Mouse (Mus musculus) lung, postnatal 0 days (tissue): Measurements from ENCODE around the gene Tbc1d16. TPM values are rescaled to one million over a fixed set of nuclear protein-coding genes. Genes with fewer than 3 reads are reported as not detected.

Experiments
- ATAC-seq: fragments of 200-750 bp; cut with Nextera tagmentation; 2 replicates; pipeline ENCODE4 v1.8.0; 2017; ENCODE audit warnings: moderate library complexity
- DNase-seq: peaks from one replicate; pipeline ENCODE4 v3.0.0-alpha.2; 2016; ENCODE audit warnings: low spot score
- H3K27ac ChIP-seq: fragments of 300-500 bp; sonication (generic); 2 replicates; pipeline ENCODE4 v1.5.1; 2014; ENCODE audit warnings: antibody characterized with exemption, mild to moderate bottlenecking, low read length, mixed read lengths
- H3K27me3 ChIP-seq: fragments of 300-500 bp; sonication (generic); replicated peaks from 2 replicates; pipeline ENCODE4 v1.6.1; 2014; ENCODE audit warnings: low read length, mixed read lengths; ENCODE audit not compliant: insufficient read depth
- H3K36me3 ChIP-seq: fragments of 300-500 bp; sonication (generic); 2 replicates; pipeline ENCODE4 v1.6.1; 2014; ENCODE audit warnings: low read length, mixed read lengths; ENCODE audit not compliant: insufficient read depth
- H3K4me1 ChIP-seq: fragments of 300-500 bp; sonication (generic); 2 replicates; pipeline ENCODE4 v1.6.1; 2014; ENCODE audit warnings: antibody characterized with exemption, low read depth, low read length, mixed read lengths; ENCODE audit not compliant: insufficient read depth
- H3K4me2 ChIP-seq: fragments of 300-500 bp; sonication (generic); replicated peaks from 2 replicates; pipeline ENCODE4 v1.6.1; 2014; ENCODE audit warnings: low read depth, mild to moderate bottlenecking, low read length, moderate library complexity, mixed read lengths
- H3K4me3 ChIP-seq: fragments of 300-500 bp; sonication (generic); 2 replicates; pipeline ENCODE4 v1.5.1; 2014; ENCODE audit warnings: low read depth, low read length
- H3K9ac ChIP-seq: fragments of 300-500 bp; sonication (generic); replicated peaks from 2 replicates; pipeline ENCODE4 v1.6.1; 2014; ENCODE audit warnings: low read depth, mild to moderate bottlenecking
- H3K9me3 ChIP-seq: fragments of 300-500 bp; sonication (generic); 2 replicates; pipeline ENCODE4 v1.6.1; 2016; ENCODE audit warnings: low read length, mixed read lengths
- CTCF ChIP-seq: IDR thresholded peaks from 2 replicates; pipeline ENCODE4 v1.5.1; 2016; ENCODE audit warnings: antibody characterized with exemption, mild to moderate bottlenecking
- EP300 ChIP-seq: IDR thresholded peaks from 2 replicates; pipeline ENCODE4 v1.6.1; 2016; ENCODE audit warnings: antibody characterized with exemption, mild to moderate bottlenecking, control low read depth
- WGBS: fragments of 180-500 bp; shearing (Covaris S2); extraction: QIAGEN DNeasy Blood & Tissue Kit; methylation state at CpG from one replicate; pipeline ENCODE4 v1.1.7; 2014; 5-methylcytosine and 5-hydroxymethylcytosine counted together
- polyA plus RNA-seq: library from polyadenylated mRNA; unstranded; fragments of >200 nt; fragmentation: Nextera tagmentation; extraction: Ambion mirVana; gene quantifications from 2 replicates; pipeline ENCODE4 v1.2.1, GENCODE M21; 2015

The Tbc1d16 gene
- polyA plus RNA-seq, 1 experiment from 2014 or later, result 11.9 TPM

DNA sequence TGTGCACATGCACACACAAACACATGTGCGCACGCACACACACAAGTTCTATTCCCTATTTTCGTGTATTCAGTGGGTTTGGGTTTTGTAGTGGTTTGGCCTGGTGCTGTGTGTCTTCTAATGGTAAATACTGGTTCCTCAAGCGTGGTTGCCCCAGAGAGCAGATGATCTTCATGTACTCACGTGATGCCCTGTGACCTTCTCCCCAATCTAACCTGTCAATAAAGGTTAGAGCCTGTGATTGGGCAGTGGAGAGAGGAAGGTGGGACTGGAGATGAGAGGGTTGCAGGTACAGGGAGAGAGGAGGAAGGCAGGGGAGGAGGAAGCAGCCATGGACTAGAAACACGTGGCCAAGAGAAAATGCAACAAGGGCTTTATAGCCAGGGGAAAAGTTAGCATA is 10.4 kb downstream of the Tbc1d16 start:
- ATAC-seq, result no peak
- peaks cover 35% of the 10 kb centered on the region for H3K4me1 ChIP-seq
- no peak overlapping the region for H3K27ac ChIP-seq
- H3K27me3 ChIP-seq, result no peaks in the 10 kb centered on the region
- WGBS, result 91% methylated on average over 6 of the region's 6 CpGs
- no peaks in the 10 kb centered on the region for H3K36me3 ChIP-seq
- DNase-seq, result no peak
- no peak for TF ChIP-seq CTCF
- no peak for TF ChIP-seq EP300
- H3K4me2 ChIP-seq, result no peak overlapping the region
- no peaks in the 10 kb centered on the region for H3K9me3 ChIP-seq
- H3K9ac ChIP-seq, result no peak overlapping the region
- H3K4me3 ChIP-seq, result no peak overlapping the region

DNA sequence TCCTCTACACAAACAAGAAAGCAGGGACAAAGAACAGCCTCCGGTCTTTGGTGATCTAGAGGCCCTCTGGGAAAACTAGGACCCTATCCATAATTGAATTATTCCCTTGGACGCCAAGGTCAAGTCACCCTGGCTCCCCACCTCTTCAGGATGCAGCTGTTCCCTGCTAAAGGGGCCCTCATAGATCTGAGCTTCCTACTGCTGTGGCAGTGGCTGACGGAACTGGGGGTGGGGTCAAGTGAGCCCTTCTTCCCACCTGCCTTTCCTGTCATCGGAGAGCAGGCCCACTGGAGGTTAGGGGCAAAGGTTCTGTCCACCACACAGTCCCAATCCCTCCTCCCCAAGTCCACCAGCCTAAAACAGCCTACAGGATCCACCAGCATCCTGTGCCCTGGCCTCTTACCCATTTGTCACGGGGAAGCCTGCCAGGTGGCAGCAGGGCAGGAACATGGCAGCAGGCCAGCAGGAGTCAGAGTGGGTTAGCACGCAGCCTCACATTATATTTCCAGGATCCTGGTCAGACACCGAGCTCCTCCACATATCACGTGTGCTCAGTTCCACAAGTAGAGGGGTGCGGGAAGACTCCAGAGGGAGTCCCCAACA is 12.3 kb downstream of the Tbc1d16 start:
- H3K36me3 ChIP-seq, result no peaks in the 10 kb centered on the region
- no peak for TF ChIP-seq CTCF
- no peak for TF ChIP-seq EP300
- DNase-seq, result peak; percentile 69
- peak; percentile 27 for ATAC-seq
- peak overlapping the region; percentile 58 for H3K4me2 ChIP-seq
- 25% methylated on average over 9 of the region's 9 CpGs for WGBS
- peak overlapping the region; percentile 93 for H3K27ac ChIP-seq
- peaks cover 33% of the 10 kb centered on the region for H3K4me1 ChIP-seq
- H3K9ac ChIP-seq, result no peak overlapping the region; the same call in 1 of the 2 replicates
- H3K4me3 ChIP-seq, result no peak overlapping the region
- no peaks in the 10 kb centered on the region for H3K9me3 ChIP-seq
- no peaks in the 10 kb centered on the region for H3K27me3 ChIP-seq

DNA sequence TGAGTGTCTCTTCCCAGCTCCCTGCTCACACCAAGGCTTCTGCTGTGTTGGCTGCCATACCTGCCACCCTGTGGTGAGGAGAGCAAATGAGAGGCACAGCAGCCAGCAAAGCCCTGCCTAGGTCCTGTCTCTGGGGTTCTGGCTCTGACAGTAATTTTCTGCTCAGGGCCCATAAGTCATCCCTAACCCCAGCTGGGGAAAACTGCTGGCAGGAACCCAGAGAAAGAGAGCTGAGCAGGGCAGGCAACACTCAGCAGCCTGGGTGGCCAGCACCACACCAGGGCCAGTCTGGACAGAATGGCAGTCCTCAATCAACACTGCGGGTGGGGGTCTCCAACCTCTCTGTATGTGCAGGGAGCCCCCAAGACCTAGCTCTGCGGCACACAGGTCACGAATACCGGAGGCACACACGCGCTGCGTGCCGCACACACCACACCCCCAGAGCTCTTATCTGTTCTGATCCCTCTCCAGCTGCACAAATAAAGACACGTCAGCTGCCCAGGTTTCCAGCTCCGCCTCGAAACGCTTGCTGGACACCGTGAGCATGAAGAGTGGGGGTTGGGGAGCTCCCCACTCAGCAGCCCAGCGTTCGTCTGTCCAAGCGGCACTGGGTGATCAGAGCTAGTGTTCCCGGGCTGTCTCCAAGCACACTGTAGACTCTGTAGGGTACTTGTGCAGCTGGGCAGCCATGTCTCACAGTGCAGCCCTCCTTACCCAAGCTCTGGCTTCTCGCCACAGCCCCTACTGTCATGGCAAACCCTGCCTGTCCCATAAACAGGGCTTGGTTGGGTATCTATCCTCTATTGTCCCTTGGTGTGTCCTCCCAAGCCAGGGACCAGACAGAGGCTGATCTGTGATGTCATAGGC is 13.0 kb downstream of the Tbc1d16 start:
- Histone ChIP-seq H3K27me3 (no peaks in the 10 kb centered on the region), H3K27ac (peak overlapping the region; percentile 93), H3K9me3 (no peaks in the 10 kb centered on the region), H3K4me1 (peaks cover 34% of the 10 kb centered on the region), H3K36me3 (no peaks in the 10 kb centered on the region), H3K9ac (peak overlapping the region; percentile 20; the same call in 1 of the 2 replicates), H3K4me3 (peak overlapping the region; percentile 8; the same call in 1 of the 2 replicates), H3K4me2 (peak overlapping the region; percentile 58)
- 1% methylated on average over 18 of the region's 18 CpGs for WGBS
- DNase-seq (peak; percentile 96), ATAC-seq (peak; percentile 90)
- TF ChIP-seq CTCF (peak; percentile 59), EP300 (0 out of 2 replicates have a peak, but pooled peaks have one; percentile 26)

DNA sequence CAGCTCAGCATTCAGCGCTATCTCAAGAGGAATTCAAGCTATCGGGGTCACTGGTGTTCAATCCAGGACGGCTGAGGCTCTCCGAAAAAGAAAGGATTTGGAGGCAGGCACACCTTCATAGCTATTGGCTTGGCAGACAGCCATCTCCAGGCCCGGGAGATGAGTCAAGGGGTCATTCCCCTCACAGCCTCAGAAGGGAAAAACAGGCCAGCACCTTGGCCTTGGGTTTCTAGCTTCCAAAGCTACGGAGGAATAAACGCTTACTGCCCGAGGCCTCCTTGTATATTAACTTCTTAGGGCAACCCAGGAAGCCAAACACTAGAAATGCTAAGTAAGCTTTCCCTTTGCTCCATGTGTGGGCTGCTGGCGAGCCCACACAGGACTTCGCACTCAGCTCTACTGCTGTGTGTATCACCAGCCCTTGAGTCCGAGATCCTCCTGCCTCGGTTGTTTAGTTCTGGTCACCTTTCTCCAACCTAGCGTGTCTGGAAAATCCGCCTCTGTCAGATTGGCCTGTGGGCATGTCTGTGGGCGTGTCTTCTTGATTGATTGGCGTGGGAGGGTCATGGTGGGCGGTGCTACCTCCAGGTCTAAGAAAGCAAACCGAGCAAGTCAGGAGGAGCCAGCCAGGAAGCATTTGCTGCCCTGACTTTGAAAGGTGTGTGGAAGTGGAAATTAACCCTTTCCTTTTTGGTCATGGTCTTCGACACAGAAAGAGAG is 15.0 kb downstream of the Tbc1d16 start:
- WGBS, result 61% methylated on average over 19 of the region's 19 CpGs
- H3K9ac ChIP-seq, result no peak overlapping the region
- no peak overlapping the region for H3K4me2 ChIP-seq
- ATAC-seq, result no peak
- no peak overlapping the region for H3K4me3 ChIP-seq
- peaks cover 28% of the 10 kb centered on the region for H3K4me1 ChIP-seq
- no peak for DNase-seq
- H3K36me3 ChIP-seq, result peaks cover 6% of the 10 kb centered on the region; the same call in 1 of the 2 replicates
- H3K27ac ChIP-seq, result no peak overlapping the region
- no peaks in the 10 kb centered on the region for H3K9me3 ChIP-seq
- H3K27me3 ChIP-seq, result no peaks in the 10 kb centered on the region
- TF ChIP-seq CTCF (no peak), EP300 (no peak)

DNA sequence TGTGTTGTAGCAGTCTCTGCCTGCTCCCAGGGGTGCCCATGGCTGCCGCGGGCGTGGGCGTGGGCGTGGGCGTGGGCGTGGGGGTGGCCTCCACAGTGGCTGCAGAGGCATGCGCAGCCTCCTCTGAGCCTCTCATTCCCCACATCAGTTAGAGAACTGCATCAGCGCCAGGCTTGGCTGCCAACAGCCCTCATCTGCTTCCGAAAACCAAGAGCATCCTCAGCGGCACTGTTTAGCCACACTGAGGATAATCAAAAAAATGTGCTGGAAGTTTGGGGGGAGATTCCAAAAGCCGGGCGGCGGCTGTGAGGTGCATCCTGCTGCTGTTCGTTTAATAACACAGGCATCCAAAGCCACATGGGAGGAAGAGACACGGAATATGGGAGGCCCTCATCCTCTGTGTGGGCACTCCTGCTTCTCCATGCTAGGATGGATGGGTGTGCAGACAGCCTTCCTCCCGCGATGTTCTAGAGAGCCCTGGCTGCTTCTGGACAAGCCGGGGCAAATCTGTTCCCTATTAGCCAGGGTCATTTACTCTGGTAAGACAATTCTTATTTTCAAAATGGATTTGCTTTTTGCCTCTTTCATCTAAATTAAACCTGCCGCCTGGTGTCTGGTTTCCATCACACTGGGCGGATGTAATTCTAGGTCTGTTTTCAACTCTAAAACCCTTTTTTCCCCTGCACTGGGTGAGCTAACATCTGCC is 16.5 kb downstream of the Tbc1d16 start:
- no peak overlapping the region for H3K4me2 ChIP-seq
- H3K27me3 ChIP-seq, result no peaks in the 10 kb centered on the region
- TF ChIP-seq EP300, result no peak
- TF ChIP-seq CTCF, result no peak
- H3K4me3 ChIP-seq, result no peak overlapping the region
- ATAC-seq, result no peak
- WGBS, result 91% methylated on average over 21 of the region's 21 CpGs
- no peak overlapping the region for H3K27ac ChIP-seq
- peaks cover 28% of the 10 kb centered on the region for H3K4me1 ChIP-seq
- peaks cover 13% of the 10 kb centered on the region for H3K36me3 ChIP-seq
- no peaks in the 10 kb centered on the region for H3K9me3 ChIP-seq
- DNase-seq, result no peak
- no peak overlapping the region for H3K9ac ChIP-seq
